Mouse (Mus musculus): ENCODE results near the gene Cldn34b2.

DNA sequence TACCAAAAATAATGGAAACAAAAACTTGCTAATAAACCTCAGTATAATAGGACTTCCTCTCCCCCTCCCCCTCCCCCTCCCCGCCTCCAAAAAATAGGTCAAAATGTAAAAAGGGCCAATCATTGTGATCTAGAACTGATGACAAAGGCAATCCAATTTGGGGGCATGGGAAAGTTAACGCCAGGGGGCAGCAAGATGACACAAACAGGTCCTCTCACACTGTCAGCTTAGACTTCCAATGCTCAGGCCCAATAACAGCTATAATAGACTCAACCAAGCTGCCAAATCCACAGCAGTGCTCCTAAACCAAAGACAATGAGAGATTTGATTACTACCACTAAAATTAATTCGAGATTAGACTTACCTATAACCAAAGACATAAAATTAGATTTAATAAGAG lies 16.5 kb upstream of the Cldn34b2 start:
- TF ChIP-seq CTCF (IDR thresholded peaks at IDR 0.05; ENCODE audit: extremely low read depth, insufficient read length, insufficient replicate concordance, low read depth, low read length) (peak; percentile 57; the same call in 1 of the 2 replicates), POLR2A (IDR thresholded peaks at IDR 0.05; ENCODE audit: low read depth, low read length) (no peak)

Data from small intestine, adult 2 months (tissue).